Mouse (Mus musculus) spleen, adult 2 months (tissue): ENCODE data around the gene Pom121l2.

ENCODE experiments used
- CTCF ChIP-seq: fragments of 200-500 bp; IDR thresholded peaks from 2 replicates; pipeline ENCODE4 v1.5.1; 2011; ENCODE audit warnings: mild to moderate bottlenecking, inconsistent platforms; ENCODE audit not compliant: insufficient read depth, insufficient read length, insufficient replicate concordance; ENCODE audit errors: extremely low read depth
- POLR2A ChIP-seq: fragments of 200-500 bp; IDR thresholded peaks from 2 replicates; pipeline ENCODE4 v1.6.1; 2011; ENCODE audit warnings: low read depth, low read length, inconsistent platforms

- no peak for TF ChIP-seq POLR2A
- no peak for TF ChIP-seq CTCF
Measured at GRCm38 (mm10) chr13:21940811-21941321, 40.1 kb upstream of the Pom121l2 start.
